Mouse (Mus musculus): ENCODE results near the gene Ces2g. TPM values are rescaled to one million over a fixed set of nuclear protein-coding genes. Genes with fewer than 3 reads are reported as not detected.

The Ces2g gene
- total and polyA plus RNA-seq, 2 experiments from 2014 or later = 1.5 to 3.4 TPM

- no peak for ATAC-seq (ENCODE audit: insufficient read depth, low read depth)
Observed at GRCm38 (mm10) chr8:104949031-104949430, 12.5 kb upstream of the Ces2g start.

GRCm38 (mm10) chr8:104962229-104962901 lies 847 bp downstream of the Ces2g start:
- H3K4me2 ChIP-seq (ENCODE audit: low read depth, low read length) = no peak overlapping the region
- no peak overlapping the region for H3K27ac ChIP-seq (ENCODE audit: low read depth)
- DNase-seq (ENCODE audit: low spot score) (no peak), ATAC-seq (ENCODE audit: insufficient read depth, low read depth) (no peak)
- no peaks in the 10 kb centered on the region for H3K36me3 ChIP-seq (replicated peaks; ENCODE audit: control insufficient read depth, insufficient read depth, low read length)
- no peaks in the 10 kb centered on the region for H3K27me3 ChIP-seq (ENCODE audit: control insufficient read depth, insufficient read depth, low read length)
- H3K4me1 ChIP-seq (ENCODE audit: control insufficient read depth, insufficient read depth) = no peaks in the 10 kb centered on the region
- TF ChIP-seq CTCF (IDR thresholded peaks at IDR 0.05; ENCODE audit: low read depth) (no peak), EP300 (IDR thresholded peaks at IDR 0.05; ENCODE audit: low read depth) (no peak)
- no peak overlapping the region for H3K4me3 ChIP-seq (ENCODE audit: low read depth, low read length)
- no peaks in the 10 kb centered on the region for H3K9me3 ChIP-seq (replicated peaks; ENCODE audit: control insufficient read depth, low read length)
- no peak overlapping the region for H3K9ac ChIP-seq (replicated peaks; ENCODE audit: low read depth, low read length)
- 49% methylated on average over 8 of the region's 8 CpGs for WGBS

More at GRCm38 (mm10) chr8:104949031-104949430, 12.5 kb upstream of the Ces2g start:
- no peak for TF ChIP-seq EP300 (IDR thresholded peaks at IDR 0.05; ENCODE audit: low read depth)
- no peak for TF ChIP-seq CTCF (IDR thresholded peaks at IDR 0.05; ENCODE audit: low read depth)
- DNase-seq (ENCODE audit: low spot score) = no peak
- Histone ChIP-seq H3K4me3 (ENCODE audit: low read depth, low read length) (no peak overlapping the region), H3K9me3 (replicated peaks; ENCODE audit: control insufficient read depth, low read length) (no peaks in the 10 kb centered on the region), H3K4me2 (ENCODE audit: low read depth, low read length) (no peak overlapping the region), H3K27me3 (ENCODE audit: control insufficient read depth, insufficient read depth, low read length) (no peaks in the 10 kb centered on the region), H3K9ac (replicated peaks; ENCODE audit: low read depth, low read length) (no peak overlapping the region), H3K27ac (ENCODE audit: low read depth) (no peak overlapping the region), H3K36me3 (replicated peaks; ENCODE audit: control insufficient read depth, insufficient read depth, low read length) (no peaks in the 10 kb centered on the region), H3K4me1 (ENCODE audit: control insufficient read depth, insufficient read depth) (no peaks in the 10 kb centered on the region)
- WGBS = 68% methylated on average over 5 of the region's 5 CpGs

- no peak for TF ChIP-seq CTCF (IDR thresholded peaks at IDR 0.05; ENCODE audit: low read depth)
- no peak for TF ChIP-seq EP300 (IDR thresholded peaks at IDR 0.05; ENCODE audit: low read depth)
- Histone ChIP-seq H3K4me2 (ENCODE audit: low read depth, low read length) (no peak overlapping the region), H3K4me1 (ENCODE audit: control insufficient read depth, insufficient read depth) (no peaks in the 10 kb centered on the region), H3K4me3 (ENCODE audit: low read depth, low read length) (no peak overlapping the region), H3K36me3 (replicated peaks; ENCODE audit: control insufficient read depth, insufficient read depth, low read length) (no peaks in the 10 kb centered on the region), H3K9ac (replicated peaks; ENCODE audit: low read depth, low read length) (no peak overlapping the region), H3K27me3 (ENCODE audit: control insufficient read depth, insufficient read depth, low read length) (no peaks in the 10 kb centered on the region), H3K27ac (ENCODE audit: low read depth) (no peak overlapping the region), H3K9me3 (replicated peaks; ENCODE audit: control insufficient read depth, low read length) (no peaks in the 10 kb centered on the region)
- ATAC-seq (ENCODE audit: insufficient read depth, low read depth) (no peak), DNase-seq (ENCODE audit: low spot score) (no peak)
- 76% methylated on average over 4 of the region's 4 CpGs for WGBS
Observed at GRCm38 (mm10) chr8:104963375-104963894, 1.9 kb downstream of the Ces2g start.

- 91% methylated on average over 5 of the region's 5 CpGs for WGBS
- H3K27me3 ChIP-seq (ENCODE audit: control insufficient read depth, insufficient read depth, low read length) = no peaks in the 10 kb centered on the region
- DNase-seq (ENCODE audit: low spot score) = no peak
- H3K4me1 ChIP-seq (ENCODE audit: control insufficient read depth, insufficient read depth) = no peaks in the 10 kb centered on the region
- no peak for ATAC-seq (ENCODE audit: insufficient read depth, low read depth)
- no peak overlapping the region for H3K9ac ChIP-seq (replicated peaks; ENCODE audit: low read depth, low read length)
- H3K36me3 ChIP-seq (replicated peaks; ENCODE audit: control insufficient read depth, insufficient read depth, low read length) = no peaks in the 10 kb centered on the region
- no peak overlapping the region for H3K27ac ChIP-seq (ENCODE audit: low read depth)
- TF ChIP-seq CTCF (IDR thresholded peaks at IDR 0.05; ENCODE audit: low read depth) (no peak), EP300 (IDR thresholded peaks at IDR 0.05; ENCODE audit: low read depth) (no peak)
- H3K9me3 ChIP-seq (replicated peaks; ENCODE audit: control insufficient read depth, low read length) = peaks cover 7% of the 10 kb centered on the region; the same call in 1 of the 2 replicates
- no peak overlapping the region for H3K4me3 ChIP-seq (ENCODE audit: low read depth, low read length)
- no peak overlapping the region for H3K4me2 ChIP-seq (ENCODE audit: low read depth, low read length)
Observed at GRCm38 (mm10) chr8:104984126-104984525, 22.6 kb downstream of the Ces2g start.

GRCm38 (mm10) chr8:104984942-104985341 lies 23.4 kb downstream of the Ces2g start:
- H3K4me3 ChIP-seq (ENCODE audit: low read depth, low read length) = no peak overlapping the region
- DNase-seq (ENCODE audit: low spot score) (no peak), ATAC-seq (ENCODE audit: insufficient read depth, low read depth) (no peak)
- no peaks in the 10 kb centered on the region for H3K36me3 ChIP-seq (replicated peaks; ENCODE audit: control insufficient read depth, insufficient read depth, low read length)
- no peak overlapping the region for H3K27ac ChIP-seq (ENCODE audit: low read depth)
- H3K9ac ChIP-seq (replicated peaks; ENCODE audit: low read depth, low read length) = no peak overlapping the region
- H3K4me1 ChIP-seq (ENCODE audit: control insufficient read depth, insufficient read depth) = no peaks in the 10 kb centered on the region
- 85% methylated on average over 2 of the region's 2 CpGs for WGBS
- H3K9me3 ChIP-seq (replicated peaks; ENCODE audit: control insufficient read depth, low read length) = 0 out of 2 replicates have a peak, but pooled peaks cover 7% of the 10 kb centered on the region
- no peak overlapping the region for H3K4me2 ChIP-seq (ENCODE audit: low read depth, low read length)
- H3K27me3 ChIP-seq (ENCODE audit: control insufficient read depth, insufficient read depth, low read length) = no peaks in the 10 kb centered on the region
- TF ChIP-seq CTCF (IDR thresholded peaks at IDR 0.05; ENCODE audit: low read depth) (no peak), EP300 (IDR thresholded peaks at IDR 0.05; ENCODE audit: low read depth) (no peak)

All from heart, postnatal 0 days (tissue).